Mouse (Mus musculus): ENCODE results near the gene Mybpc3. TPM values are rescaled to one million over a fixed set of nuclear protein-coding genes. Genes with fewer than 3 reads are reported as not detected.

The Mybpc3 gene
- polyA plus RNA-seq, 1 experiment from 2014 or later = 0.44 TPM

GRCm38 (mm10) chr2:91079026-91079384, 38.9 kb upstream of the Mybpc3 start:
- H3K36me3 ChIP-seq (ENCODE audit: insufficient read depth, low read length) = no peaks in the 10 kb centered on the region
- WGBS = 21% methylated on average over 5 of the region's 5 CpGs
- H3K4me1 ChIP-seq (ENCODE audit: insufficient read depth, low read length) = peaks cover 4% of the 10 kb centered on the region; the same call in 1 of the 2 replicates
- no peaks in the 10 kb centered on the region for H3K9me3 ChIP-seq (ENCODE audit: low read length)
- peak overlapping the region; percentile 55 for H3K4me3 ChIP-seq (ENCODE audit: low read length)
- H3K27me3 ChIP-seq (ENCODE audit: insufficient read depth, low read length) = no peaks in the 10 kb centered on the region
- no peak overlapping the region for H3K27ac ChIP-seq (ENCODE audit: low read length)
- H3K4me2 ChIP-seq (replicated peaks; ENCODE audit: low read depth, low read length) = peak overlapping the region; percentile 86
- H3K9ac ChIP-seq (replicated peaks; ENCODE audit: low read length) = peak overlapping the region; percentile 71
- no peak for ATAC-seq (ENCODE audit: low FRiP score, low TSS enrichment)

GRCm38 (mm10) chr2:91080784-91081513, 37.0 kb upstream of the Mybpc3 start:
- Histone ChIP-seq H3K4me2 (replicated peaks; ENCODE audit: low read depth, low read length) (no peak overlapping the region), H3K36me3 (ENCODE audit: insufficient read depth, low read length) (no peaks in the 10 kb centered on the region), H3K27me3 (ENCODE audit: insufficient read depth, low read length) (no peaks in the 10 kb centered on the region), H3K9ac (replicated peaks; ENCODE audit: low read length) (no peak overlapping the region), H3K4me3 (ENCODE audit: low read length) (no peak overlapping the region), H3K27ac (ENCODE audit: low read length) (no peak overlapping the region), H3K9me3 (ENCODE audit: low read length) (no peaks in the 10 kb centered on the region), H3K4me1 (ENCODE audit: insufficient read depth, low read length) (peaks cover 4% of the 10 kb centered on the region; the same call in 1 of the 2 replicates)
- no peak for ATAC-seq (ENCODE audit: low FRiP score, low TSS enrichment)
- 82% methylated on average over 8 of the region's 8 CpGs for WGBS

DNA sequence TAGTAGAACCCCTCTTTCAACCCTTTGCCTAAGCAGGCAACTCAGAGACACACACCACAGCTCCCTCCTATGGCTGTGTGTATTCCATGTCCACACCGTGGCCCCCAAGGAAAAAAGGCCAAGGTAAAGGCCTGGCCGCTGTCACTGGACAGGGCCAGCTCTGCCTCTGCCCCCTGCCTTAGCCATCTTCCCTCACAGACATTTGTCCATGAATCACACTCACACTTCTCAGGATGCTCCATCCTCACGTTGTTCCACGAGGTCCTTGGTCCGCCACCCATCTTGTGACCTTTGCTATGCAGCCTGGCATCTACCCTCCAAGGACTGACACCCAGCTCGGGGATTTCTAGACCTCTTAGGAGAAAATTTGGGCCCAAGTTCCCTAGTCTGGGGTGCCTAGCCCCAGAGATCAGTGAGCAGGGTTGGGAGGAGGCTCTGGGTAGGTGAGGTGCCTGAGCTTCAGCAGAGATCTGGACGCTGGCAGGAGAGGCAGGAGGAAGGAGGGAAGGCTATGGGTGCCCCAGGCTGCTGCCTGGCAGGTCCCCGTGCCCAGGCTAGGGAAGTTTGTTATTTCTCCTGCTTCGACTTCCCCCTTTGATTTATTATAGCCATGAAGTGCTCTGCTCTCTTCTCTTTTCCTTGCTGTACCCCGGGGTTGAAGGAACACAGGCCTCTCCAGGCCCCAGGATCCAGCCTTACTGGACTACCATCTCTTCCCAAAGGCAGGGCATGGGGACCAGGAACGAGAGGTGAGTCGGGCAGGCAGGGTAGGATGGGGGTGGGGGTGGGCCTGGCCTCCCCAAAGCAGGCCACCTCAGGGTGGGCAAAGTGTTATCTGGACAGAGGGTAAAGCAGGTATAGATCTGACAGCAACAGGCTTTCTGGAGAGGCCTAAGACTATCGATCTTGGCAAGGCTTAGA, 35.9 kb upstream of the Mybpc3 start, which contains the start of gene Spi1:
TSS of gene Spi1 (plus strand) at position 616 of the 921 bp plus-strand sequence.
- Histone ChIP-seq H3K27ac (ENCODE audit: low read length) (no peak within 1 kb of the TSS), H3K9me3 (ENCODE audit: low read length) (no peaks in the 10 kb centered on the region), H3K4me1 (ENCODE audit: insufficient read depth, low read length) (peaks cover 4% of the 10 kb centered on the region; the same call in 1 of the 2 replicates), H3K4me2 (replicated peaks; ENCODE audit: low read depth, low read length) (no peak within 1 kb of the TSS), H3K27me3 (ENCODE audit: insufficient read depth, low read length) (no peaks in the 10 kb centered on the region), H3K9ac (replicated peaks; ENCODE audit: low read length) (0 out of 2 replicates have a peak within 1 kb of the TSS, but pooled peaks have one; percentile 2), H3K4me3 (ENCODE audit: low read length) (no peak within 1 kb of the TSS), H3K36me3 (ENCODE audit: insufficient read depth, low read length) (no peaks in the 10 kb centered on the region)
- ATAC-seq (ENCODE audit: low FRiP score, low TSS enrichment) = no peak
- WGBS = 66% methylated on average over 13 of the region's 13 CpGs

DNA sequence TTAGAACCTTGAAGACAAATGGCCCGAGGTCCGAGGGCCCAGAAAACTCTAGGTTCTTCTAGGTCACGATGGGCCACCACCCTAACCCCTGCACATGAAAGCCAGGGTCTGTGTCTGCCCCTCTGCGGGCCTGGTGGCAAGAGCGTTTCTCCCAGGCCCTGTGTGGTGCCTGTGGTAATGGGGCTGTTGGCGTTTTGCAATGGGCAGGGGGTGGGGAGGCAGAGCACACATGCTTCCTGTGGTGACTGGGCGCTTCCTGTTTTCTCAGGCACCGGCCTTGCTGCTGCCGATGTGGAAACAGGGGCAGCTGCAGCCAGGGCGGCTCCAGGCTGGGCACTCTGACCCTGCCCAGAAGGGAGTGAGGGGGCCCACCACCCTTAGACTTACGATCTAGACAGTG, 35.1 kb upstream of the Mybpc3 start:
- Histone ChIP-seq H3K36me3 (ENCODE audit: insufficient read depth, low read length) (no peaks in the 10 kb centered on the region), H3K4me1 (ENCODE audit: insufficient read depth, low read length) (peaks cover 4% of the 10 kb centered on the region; the same call in 1 of the 2 replicates), H3K9ac (replicated peaks; ENCODE audit: low read length) (0 out of 2 replicates have a peak overlapping the region, but pooled peaks have one; percentile 2), H3K4me2 (replicated peaks; ENCODE audit: low read depth, low read length) (no peak overlapping the region), H3K4me3 (ENCODE audit: low read length) (no peak overlapping the region), H3K27ac (ENCODE audit: low read length) (no peak overlapping the region), H3K9me3 (ENCODE audit: low read length) (no peaks in the 10 kb centered on the region), H3K27me3 (ENCODE audit: insufficient read depth, low read length) (no peaks in the 10 kb centered on the region)
- 56% methylated on average over 11 of the region's 11 CpGs for WGBS
- peak; percentile 22 for ATAC-seq (ENCODE audit: low FRiP score, low TSS enrichment)

DNA sequence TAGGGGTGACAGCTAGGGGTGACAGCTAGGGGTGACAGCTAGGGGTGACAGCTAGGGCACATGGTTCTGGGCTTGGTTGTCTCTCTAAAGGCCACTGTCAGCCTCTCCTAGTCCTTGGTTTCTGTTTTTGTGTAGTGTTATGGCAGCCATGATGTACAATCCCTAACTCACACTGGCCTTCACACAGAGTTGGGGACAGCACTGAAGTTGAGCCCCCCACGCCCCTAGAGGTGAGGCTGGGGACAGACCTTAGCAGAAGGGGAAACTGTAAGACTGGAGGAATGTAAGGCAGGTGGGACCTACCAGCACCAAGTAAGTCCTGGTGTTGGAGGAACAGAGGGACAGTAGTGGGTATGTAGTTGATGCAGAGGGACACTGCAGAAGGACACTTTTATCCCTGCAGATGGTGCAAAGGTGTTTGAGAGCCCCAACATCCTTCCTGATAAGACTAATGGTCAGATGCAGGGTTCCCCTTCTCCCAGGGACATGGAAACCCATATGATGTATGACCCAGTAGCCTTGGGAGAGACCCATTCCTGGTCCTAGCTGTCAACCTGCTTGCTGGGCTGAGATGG, 34.5 kb upstream of the Mybpc3 start:
- 77% methylated on average over 1 of the region's 1 CpGs for WGBS
- no peak for ATAC-seq (ENCODE audit: low FRiP score, low TSS enrichment)
- Histone ChIP-seq H3K4me3 (ENCODE audit: low read length) (no peak overlapping the region), H3K9me3 (ENCODE audit: low read length) (no peaks in the 10 kb centered on the region), H3K27ac (ENCODE audit: low read length) (no peak overlapping the region), H3K4me1 (ENCODE audit: insufficient read depth, low read length) (peaks cover 4% of the 10 kb centered on the region; the same call in 1 of the 2 replicates), H3K4me2 (replicated peaks; ENCODE audit: low read depth, low read length) (no peak overlapping the region), H3K9ac (replicated peaks; ENCODE audit: low read length) (no peak overlapping the region), H3K36me3 (ENCODE audit: insufficient read depth, low read length) (no peaks in the 10 kb centered on the region), H3K27me3 (ENCODE audit: insufficient read depth, low read length) (no peaks in the 10 kb centered on the region)

DNA sequence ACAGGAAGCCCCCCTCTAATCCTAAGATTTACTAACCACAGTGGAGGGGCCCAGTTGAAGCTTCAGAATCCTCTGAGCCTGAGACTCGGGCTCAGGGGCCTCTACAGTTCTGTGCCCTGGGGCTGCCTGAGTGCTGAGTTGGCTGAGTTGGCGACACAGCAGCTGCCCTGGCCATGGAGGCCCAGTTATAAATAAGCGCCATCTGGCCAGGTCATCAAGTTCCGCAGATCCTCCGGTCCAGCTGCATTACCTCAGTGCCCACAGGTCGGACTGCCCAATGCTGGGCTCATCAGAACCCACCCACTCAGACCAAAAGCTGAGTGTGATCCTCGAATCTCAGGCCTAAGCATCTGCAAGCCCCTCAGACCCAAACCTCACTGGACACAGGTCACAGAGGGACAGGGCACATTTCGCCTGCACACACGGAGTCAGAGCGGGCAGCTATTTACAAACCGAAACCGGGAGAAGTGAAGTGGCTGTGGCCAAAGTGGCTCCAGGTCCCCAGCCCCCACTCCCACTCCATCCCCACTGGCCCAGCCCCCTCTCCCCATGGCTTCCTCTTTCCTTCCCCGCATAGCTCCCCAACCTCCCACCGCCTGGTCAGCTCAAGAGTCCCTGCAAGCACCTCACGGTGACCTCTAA, 33.6 kb upstream of the Mybpc3 start:
- Histone ChIP-seq H3K9me3 (ENCODE audit: low read length) (no peaks in the 10 kb centered on the region), H3K36me3 (ENCODE audit: insufficient read depth, low read length) (no peaks in the 10 kb centered on the region)

DNA sequence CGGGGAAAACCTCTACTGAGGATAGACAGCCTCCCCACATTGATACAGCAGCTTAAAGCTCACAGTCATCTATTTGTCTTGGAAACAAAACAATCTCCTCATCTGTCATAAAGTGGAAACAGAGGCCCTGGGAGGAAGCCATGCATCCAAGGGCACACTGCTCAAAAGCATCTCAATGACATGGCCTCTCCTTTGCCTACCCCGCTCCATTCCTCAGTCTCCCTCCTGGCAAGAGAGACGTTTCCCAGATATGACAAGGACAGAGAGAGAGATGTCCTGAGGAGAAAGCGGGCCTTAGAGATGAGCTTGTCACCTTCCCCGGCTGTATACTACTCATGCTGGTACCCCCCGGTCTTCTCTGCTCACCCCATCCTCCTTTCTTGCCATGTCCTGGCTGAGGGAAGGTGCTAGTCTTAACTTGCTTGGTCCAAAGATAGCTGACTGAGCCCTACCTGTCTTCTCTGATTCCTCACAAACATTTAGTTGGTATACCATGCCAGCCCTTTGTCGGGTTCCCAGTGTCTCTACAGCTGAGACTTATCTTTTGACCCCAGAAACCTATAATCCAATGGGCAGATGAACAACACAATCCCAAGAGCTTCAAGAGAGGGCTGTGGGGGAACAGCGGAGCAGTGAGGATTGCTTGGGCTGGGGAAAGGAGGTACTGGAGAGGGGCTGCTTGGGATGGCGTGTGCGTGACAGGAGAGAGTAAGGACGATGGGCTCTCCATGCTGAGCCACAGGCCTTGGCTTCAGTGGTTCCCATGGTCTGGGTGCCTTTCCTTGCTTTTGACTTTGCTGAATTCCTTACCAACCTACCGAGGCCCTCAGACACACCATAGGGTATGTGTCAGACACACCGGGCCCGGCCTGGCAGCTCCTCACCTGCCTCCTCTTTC, 32.2 kb upstream of the Mybpc3 start:
- Histone ChIP-seq H3K9me3 (ENCODE audit: low read length) (no peaks in the 10 kb centered on the region), H3K4me1 (ENCODE audit: insufficient read depth, low read length) (no peaks in the 10 kb centered on the region), H3K4me3 (ENCODE audit: low read length) (no peak overlapping the region), H3K27me3 (ENCODE audit: insufficient read depth, low read length) (no peaks in the 10 kb centered on the region), H3K4me2 (replicated peaks; ENCODE audit: low read depth, low read length) (no peak overlapping the region), H3K9ac (replicated peaks; ENCODE audit: low read length) (0 out of 2 replicates have a peak overlapping the region, but pooled peaks have one; percentile 4), H3K36me3 (ENCODE audit: insufficient read depth, low read length) (no peaks in the 10 kb centered on the region), H3K27ac (ENCODE audit: low read length) (no peak overlapping the region)
- 92% methylated on average over 14 of the region's 14 CpGs for WGBS
- ATAC-seq (ENCODE audit: low FRiP score, low TSS enrichment) = no peak

More for the DNA sequence above, 33.6 kb upstream of the Mybpc3 start:
- H3K4me2 ChIP-seq (replicated peaks; ENCODE audit: low read depth, low read length) = no peak overlapping the region
- H3K4me3 ChIP-seq (ENCODE audit: low read length) = no peak overlapping the region
- H3K9ac ChIP-seq (replicated peaks; ENCODE audit: low read length) = no peak overlapping the region
- no peaks in the 10 kb centered on the region for H3K4me1 ChIP-seq (ENCODE audit: insufficient read depth, low read length)
- ATAC-seq (ENCODE audit: low FRiP score, low TSS enrichment) = no peak
- no peak overlapping the region for H3K27ac ChIP-seq (ENCODE audit: low read length)
- H3K27me3 ChIP-seq (ENCODE audit: insufficient read depth, low read length) = no peaks in the 10 kb centered on the region
- WGBS = 74% methylated on average over 15 of the region's 15 CpGs

DNA sequence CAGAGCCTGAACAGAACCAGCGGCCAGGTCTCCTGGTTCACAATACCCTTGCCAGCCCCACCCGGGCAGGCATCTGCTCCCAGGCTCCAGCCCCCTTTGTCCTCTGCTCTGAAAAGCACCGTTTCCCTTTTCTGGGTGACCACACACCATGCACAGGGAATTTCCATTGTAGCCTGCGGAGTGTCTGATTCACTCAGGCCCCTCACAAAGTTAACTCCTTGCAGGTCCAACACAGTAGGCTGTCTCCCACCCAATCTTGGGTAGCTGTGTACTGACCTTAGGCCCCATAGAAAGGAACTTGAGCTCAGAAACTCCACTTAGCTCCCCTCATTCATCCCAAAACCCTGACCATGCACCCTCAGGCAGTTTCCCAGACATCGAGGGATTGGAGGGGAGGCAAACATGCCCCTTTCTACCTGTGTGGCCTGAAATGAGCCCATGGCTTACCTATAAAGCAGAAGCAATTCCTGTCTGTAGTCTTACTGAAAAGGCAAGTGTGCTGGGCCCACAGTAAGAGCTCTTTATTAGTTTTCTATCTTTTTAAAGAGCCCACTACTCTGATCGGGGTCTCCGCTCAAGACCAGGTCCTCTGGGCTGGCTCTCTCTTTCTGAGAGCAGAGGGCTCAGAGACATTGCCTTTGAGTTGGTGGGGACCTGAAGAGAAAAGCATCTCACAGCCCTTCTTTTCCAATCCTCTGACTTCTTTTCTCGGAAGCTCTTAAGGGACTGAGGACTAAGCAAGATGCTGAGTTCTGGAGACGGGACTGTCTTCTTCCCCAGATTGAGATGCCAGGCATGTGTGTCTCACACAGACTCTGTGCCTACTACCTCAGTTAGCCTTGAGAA, 31.3 kb upstream of the Mybpc3 start:
- Histone ChIP-seq H3K27ac (ENCODE audit: low read length) (no peak overlapping the region), H3K9ac (replicated peaks; ENCODE audit: low read length) (no peak overlapping the region), H3K4me1 (ENCODE audit: insufficient read depth, low read length) (no peaks in the 10 kb centered on the region), H3K27me3 (ENCODE audit: insufficient read depth, low read length) (no peaks in the 10 kb centered on the region), H3K9me3 (ENCODE audit: low read length) (no peaks in the 10 kb centered on the region), H3K36me3 (ENCODE audit: insufficient read depth, low read length) (no peaks in the 10 kb centered on the region), H3K4me2 (replicated peaks; ENCODE audit: low read depth, low read length) (no peak overlapping the region), H3K4me3 (ENCODE audit: low read length) (no peak overlapping the region)
- no peak for ATAC-seq (ENCODE audit: low FRiP score, low TSS enrichment)
- WGBS = 74% methylated on average over 9 of the region's 9 CpGs
